Mouse (Mus musculus) erythroblast, adult 5-6 weeks (primary cell): Measurements from ENCODE around the gene Hes7. TPM values are rescaled to one million over a fixed set of nuclear protein-coding genes. Genes with fewer than 3 reads are reported as not detected.

ENCODE experiments used
- ATAC-seq: replicated peaks from 2 replicates; pipeline ENCODE4 v1.8.0; 2016; ENCODE audit warnings: moderate number of reproducible peaks, mild to moderate bottlenecking, moderate TSS enrichment, inconsistent platforms; ENCODE audit not compliant: poor library complexity, low FRiP score, severe bottlenecking
- total RNA-seq, 2 experiments: library from RNA; stranded (forward) in 1 of 2; stranded (reverse) in 1 of 2; fragments of 150-400 nt in 1 of 2; fragments of 200-764, 138-1000 nt in 1 of 2; gene quantifications; 2 replicates each; pipeline versions ENCODE4 v1.2.3 to v1.2.4; 2015 to 2017; ENCODE audit warnings: low replicate concordance in 2 of 2

Gene Hes7
- total RNA-seq (2015; ENCODE audit: low replicate concordance) (not detected in 2 replicates), total RNA-seq (2017; ENCODE audit: low replicate concordance) (not detected in 2 replicates)

GRCm38 (mm10) chr11:69120221-69121000, at the start of gene Hes7:
Gene Hes7 (plus strand): TSS chr11:69120404.
- no peak for ATAC-seq

- ATAC-seq, result peak; percentile 74
Measured at GRCm38 (mm10) chr11:69070590-69071222, 49.5 kb upstream of the Hes7 start, which contains the start of gene Tmem107. Gene Tmem107 (plus strand): TSS chr11:69070806.

GRCm38 (mm10) chr11:69071262-69071661, 48.9 kb upstream of the Hes7 start:
- ATAC-seq, result no peak

GRCm38 (mm10) chr11:69072234-69072633, 48.0 kb upstream of the Hes7 start:
- no peak for ATAC-seq

- ATAC-seq, result no peak
Measured at GRCm38 (mm10) chr11:69072666-69073064, 47.5 kb upstream of the Hes7 start.

- ATAC-seq, result peak; percentile 69
Measured at GRCm38 (mm10) chr11:69073065-69073888, 46.9 kb upstream of the Hes7 start.

- ATAC-seq, result no peak
Measured at GRCm38 (mm10) chr11:69073951-69074775, 46.0 kb upstream of the Hes7 start.

- no peak for ATAC-seq
Measured at GRCm38 (mm10) chr11:69074776-69075069, 45.5 kb upstream of the Hes7 start.

- ATAC-seq, result no peak
Measured at GRCm38 (mm10) chr11:69075764-69076479, 44.3 kb upstream of the Hes7 start.

GRCm38 (mm10) chr11:69076572-69076971, 43.6 kb upstream of the Hes7 start:
- ATAC-seq, result no peak

GRCm38 (mm10) chr11:69077316-69077715, 42.9 kb upstream of the Hes7 start:
- no peak for ATAC-seq

- ATAC-seq, result no peak
Measured at GRCm38 (mm10) chr11:69078041-69078440, 42.2 kb upstream of the Hes7 start.

- ATAC-seq, result no peak
Measured at GRCm38 (mm10) chr11:69078805-69079438, 41.3 kb upstream of the Hes7 start.

GRCm38 (mm10) chr11:69080102-69080854, 39.9 kb upstream of the Hes7 start:
- no peak for ATAC-seq

GRCm38 (mm10) chr11:69080855-69081222, 39.4 kb upstream of the Hes7 start:
- ATAC-seq, result no peak

GRCm38 (mm10) chr11:69081613-69082012, 38.6 kb upstream of the Hes7 start:
- no peak for ATAC-seq

- no peak for ATAC-seq
Measured at GRCm38 (mm10) chr11:69085608-69086007, 34.6 kb upstream of the Hes7 start.

- no peak for ATAC-seq
Measured at GRCm38 (mm10) chr11:69086390-69086789, 33.8 kb upstream of the Hes7 start.
